Mouse (Mus musculus): Measurements from ENCODE around the gene Rnf25.

DNA sequence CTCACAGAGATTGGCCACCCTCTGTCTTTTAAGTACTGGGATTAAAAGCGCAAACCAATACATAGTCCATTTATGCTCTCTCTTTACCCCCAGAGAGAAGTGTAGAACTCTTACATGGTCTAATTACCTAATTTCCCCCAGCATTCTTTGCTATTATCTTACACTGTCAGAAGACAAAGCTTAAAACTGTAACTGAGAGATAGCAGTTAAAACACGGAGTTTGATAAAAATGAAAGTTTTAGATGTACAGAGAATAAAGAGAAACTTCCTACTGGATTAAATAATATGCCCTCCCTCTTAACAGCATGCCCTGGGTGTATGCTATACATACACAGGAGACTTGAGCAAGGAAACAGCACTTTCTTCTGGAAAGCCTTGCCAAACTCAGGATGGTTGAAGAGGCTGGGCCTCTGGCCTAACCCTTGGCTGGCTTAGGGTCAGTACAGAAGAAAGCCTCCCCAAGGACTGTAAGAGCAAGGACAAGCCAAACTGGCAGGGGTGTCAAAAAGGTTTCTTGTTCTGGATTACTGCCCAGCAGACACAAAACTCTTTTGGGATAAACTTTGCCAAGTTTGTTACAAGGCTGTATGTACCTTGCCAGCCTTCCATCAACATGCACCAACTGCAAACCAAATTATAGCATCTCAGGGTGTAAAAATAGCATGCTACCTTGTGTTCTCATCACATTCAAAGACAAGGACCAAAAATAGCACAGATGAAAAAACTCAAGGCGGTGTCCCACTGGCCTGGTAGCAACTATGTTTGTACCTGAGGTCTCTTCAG lies 16.4 kb downstream of the Rnf25 start:
- TF ChIP-seq CTCF (IDR thresholded peaks at IDR 0.05) (no peak), EP300 (IDR thresholded peaks at IDR 0.05) (no peak)
